Mouse (Mus musculus) mammary gland, adult 2 months (tissue): ENCODE results near the gene Gm14744. TPM values are rescaled to one million over a fixed set of nuclear protein-coding genes. Genes with fewer than 3 reads are reported as not detected.

Experiments used
- polyA plus RNA-seq: library from polyadenylated mRNA; depleted of rRNA; stranded (reverse); fragments of >200 nt; gene quantifications from 2 replicates; pipeline ENCODE4 v1.2.3, GENCODE M21; 2012; ENCODE audit warnings: low replicate concordance; rRNA removed

Gm14744 gene
- polyA plus RNA-seq: not detected in 2 replicates

DNA sequence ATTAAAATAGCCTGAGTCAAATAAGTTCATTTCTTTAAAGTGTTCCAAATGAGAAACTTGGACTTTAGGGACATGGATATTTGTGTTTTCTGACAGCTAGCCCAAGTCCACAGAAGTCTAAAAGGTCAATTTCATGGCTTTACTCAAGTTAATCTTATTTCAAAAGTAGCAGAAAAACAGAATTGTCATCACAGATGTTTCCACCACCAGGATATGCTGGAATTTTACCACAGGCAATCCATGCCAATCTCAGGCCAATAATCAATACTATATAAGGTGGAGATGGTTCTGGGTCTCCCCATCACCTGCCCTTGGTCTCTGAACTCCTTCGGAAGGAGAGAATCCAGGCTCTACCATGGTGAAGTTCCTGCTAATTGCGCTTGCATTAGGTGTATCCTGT, at the start of gene Gm14744:
TSS of gene Gm14744 (plus strand) at position 301 of the 400 bp plus-strand sequence.

GRCm38 (mm10) chrX:77853523-77853922, 11.0 kb upstream of the Gm14744 start, which contains the start of gene Pbsn:
Gene Pbsn (minus strand): TSS chrX:77853623.

Other genes starting within 250 kb of the Gm14744 start
- 10.7 and 22.1 TPM in 2 replicates for gene Prkx, start 68.5 kb upstream of the Gm14744 start, polyA plus RNA-seq
- not detected in 2 replicates for gene Pbsn, start 11.1 kb upstream of the Gm14744 start, polyA plus RNA-seq
- gene 5430402E10Rik, start 60.3 kb downstream of the Gm14744 start, polyA plus RNA-seq: not detected in 2 replicates
- gene Obp1a, start 226.6 kb downstream of the Gm14744 start, polyA plus RNA-seq: not detected in 2 replicates